Mouse (Mus musculus): ENCODE data around the gene 8030474K03Rik. TPM values are rescaled to one million over a fixed set of nuclear protein-coding genes. Genes with fewer than 3 reads are reported as not detected.
"Not testable (repeated sequence)": the region's sequence is repeated elsewhere in the genome, so short reads cannot be mapped to it uniquely, and the experiment has no call there.

The 8030474K03Rik gene
- total RNA-seq (2021), result not detected

DNA sequence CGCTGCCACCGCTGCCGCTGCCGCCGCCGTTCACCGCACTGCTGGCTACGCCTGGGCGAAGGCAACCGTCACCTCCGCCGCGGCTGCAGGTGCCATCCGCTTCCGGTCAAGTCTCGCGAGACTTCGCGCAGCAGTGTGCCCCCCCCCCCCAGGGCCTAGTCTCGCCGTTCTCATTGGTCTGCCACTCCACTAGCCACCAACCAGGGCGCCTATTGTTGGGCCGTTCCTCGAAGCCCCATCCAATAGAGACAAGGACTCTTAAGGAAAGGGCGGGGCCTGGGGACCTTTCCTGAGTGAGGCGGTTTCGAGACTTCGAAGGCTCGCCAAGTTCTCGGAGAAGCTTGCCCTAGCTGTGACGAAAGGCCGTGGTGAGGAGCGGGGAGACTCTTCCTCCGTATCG, at the start of gene 8030474K03Rik, which contains the start of gene Gm4779:
Gene 8030474K03Rik, plus strand, starts transcription at position 315 of the 400 bp plus-strand sequence.
Gene Gm4779, minus strand, starts transcription at position 82 of the 400 bp plus-strand sequence.
- intact Hi-C loops (cut with DNase I), result loop anchor here (5.0 kb wide), 1 partner anchor 273 kb away; no protein-coding TSS in a partner anchor
- no peak for DNase-seq (ENCODE audit: low spot score in 2 of 2)

DNA sequence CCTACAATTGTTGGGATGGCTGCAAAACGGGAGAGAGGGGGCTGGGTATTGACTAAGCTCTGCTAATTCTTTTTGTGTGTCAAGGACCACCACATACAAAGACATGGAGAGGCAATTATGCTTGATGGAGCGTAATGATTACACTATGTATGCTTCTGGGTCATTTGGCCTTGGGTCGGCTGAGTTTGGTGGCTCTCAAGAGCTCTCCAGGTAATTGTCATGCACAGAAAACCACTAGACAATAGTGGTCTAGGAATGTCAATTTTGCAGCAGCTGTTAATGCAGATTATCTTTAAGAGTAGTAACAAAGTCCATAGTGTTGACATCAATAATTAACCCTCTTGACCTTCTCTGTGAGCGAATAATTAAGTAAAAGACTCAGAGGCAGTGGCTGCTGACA, 44.3 kb upstream of the 8030474K03Rik start:
- DNase-seq (ENCODE audit: low spot score in 2 of 2), result no peak
- intact Hi-C loops (cut with DNase I), result no loop called here

DNA sequence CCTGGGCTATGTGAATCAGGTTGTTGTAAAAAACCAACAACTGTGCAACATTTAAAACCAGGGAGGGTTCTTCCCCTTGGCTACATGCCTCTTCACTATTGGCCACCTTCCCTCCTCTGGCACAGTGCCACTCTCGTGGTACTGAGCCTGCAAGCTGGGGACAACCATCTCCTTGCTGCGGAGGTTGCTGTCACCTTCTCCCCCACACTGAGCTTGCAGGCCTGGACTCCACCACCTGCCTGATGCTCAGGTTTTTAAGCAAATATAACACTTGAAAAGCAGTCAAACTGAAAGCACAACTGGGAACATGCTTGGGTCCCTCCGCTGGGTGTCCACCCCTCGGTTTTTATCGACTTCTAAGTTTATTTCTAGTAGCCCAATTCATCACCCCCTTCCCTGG, 40.0 kb upstream of the 8030474K03Rik start:
- DNase-seq (ENCODE audit: low spot score in 2 of 2), result peak; percentile 45 to 50
- intact Hi-C loops (cut with DNase I), result no loop called here

GRCm38 (mm10) chrX:101764621-101765020, 29.8 kb upstream of the 8030474K03Rik start:
- DNase-seq (ENCODE audit: low spot score in 2 of 2), result no peak
- intact Hi-C loops (cut with DNase I), result no loop called here

DNA sequence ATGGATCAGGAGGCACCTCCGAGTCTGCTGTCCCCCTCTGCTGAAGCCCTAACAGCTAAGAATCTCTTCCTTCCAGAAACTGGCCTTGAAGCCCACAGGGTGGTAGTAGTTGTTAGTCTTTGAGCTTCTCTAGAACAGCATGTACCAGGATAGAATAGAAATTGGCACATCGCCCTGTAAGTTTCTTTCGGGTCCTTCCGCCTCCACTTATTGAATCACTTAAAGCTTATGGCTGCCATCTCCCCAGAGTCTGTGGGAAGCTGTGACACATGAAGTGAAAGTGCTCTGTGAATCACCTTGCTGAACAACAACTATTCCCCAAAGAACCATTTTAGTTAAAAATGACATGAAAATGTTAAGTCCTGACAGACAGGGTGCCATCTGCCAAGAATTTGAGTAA, 29.3 kb upstream of the 8030474K03Rik start:
- intact Hi-C loops (cut with DNase I), result no loop called here
- DNase-seq (ENCODE audit: low spot score in 2 of 2), result peak; percentile 15 to 17

DNA sequence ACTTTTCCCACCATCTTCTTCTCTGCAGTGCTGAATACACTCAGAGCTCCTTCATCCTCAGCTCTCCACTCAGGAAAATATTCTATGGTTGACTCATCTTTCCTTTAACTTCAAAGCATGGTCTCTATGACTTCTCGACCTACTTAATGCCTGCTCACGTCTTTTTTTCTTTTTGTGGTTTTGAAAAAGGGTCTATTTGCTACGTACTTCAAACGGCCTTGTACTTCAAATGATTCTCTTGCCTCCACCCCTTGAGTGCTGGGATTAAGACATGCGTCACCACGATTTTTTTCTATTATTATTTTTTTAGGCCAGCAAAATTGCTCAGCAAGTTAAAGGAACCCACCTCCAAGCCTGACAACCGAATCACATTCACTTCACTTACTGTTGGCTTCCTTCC, 27.2 kb upstream of the 8030474K03Rik start:
- intact Hi-C loops (cut with DNase I), result no loop called here
- no peak for DNase-seq (ENCODE audit: low spot score in 2 of 2)

DNA sequence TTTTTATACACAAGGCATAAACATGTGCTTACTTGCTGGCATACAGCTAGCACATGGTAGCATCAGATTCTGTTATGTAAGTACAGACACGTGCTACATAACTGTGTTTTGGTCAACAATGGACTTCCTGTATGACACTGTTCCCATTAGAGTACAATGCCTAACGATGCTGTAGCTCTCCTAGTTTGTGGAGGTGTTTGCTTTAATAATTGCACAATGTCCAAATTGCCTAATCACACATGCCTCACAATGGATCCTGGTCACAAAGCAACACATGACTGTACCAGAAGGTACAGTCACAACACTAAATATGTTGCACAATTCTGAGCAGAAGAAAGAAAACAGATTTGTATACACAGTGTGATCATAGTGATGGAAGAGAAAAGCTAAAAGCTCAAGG, 25.0 kb upstream of the 8030474K03Rik start:
- no peak for DNase-seq (ENCODE audit: low spot score in 2 of 2)
- intact Hi-C loops (cut with DNase I), result no loop called here

DNA sequence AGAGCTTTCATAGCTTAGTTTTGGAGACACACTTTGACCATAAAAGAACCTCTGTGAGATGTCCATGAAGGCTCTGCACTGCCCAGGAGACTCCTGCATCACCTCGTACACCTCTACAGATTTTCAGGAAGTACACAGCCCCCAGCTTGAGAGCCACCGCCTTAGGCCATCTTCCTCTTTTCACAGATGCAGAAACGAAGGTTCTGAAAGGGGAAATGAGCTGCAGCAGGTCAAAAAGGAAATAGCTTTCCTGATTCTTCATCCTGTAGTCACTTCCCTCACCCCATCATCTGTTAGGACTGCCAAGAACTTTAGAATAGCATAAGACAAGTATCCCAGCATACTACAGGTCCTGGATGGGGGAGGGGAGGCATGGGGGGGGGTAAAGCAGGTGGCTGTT, 24.1 kb upstream of the 8030474K03Rik start:
- intact Hi-C loops (cut with DNase I), result loop anchor here (5.0 kb wide), 1 partner anchor 93 kb away; no protein-coding TSS in a partner anchor

GRCm38 (mm10) chrX:101772035-101772434, 22.4 kb upstream of the 8030474K03Rik start:
- intact Hi-C loops (cut with DNase I), result loop anchor here (5.0 kb wide), 1 partner anchor 95 kb away; no protein-coding TSS in a partner anchor
- peak; percentile 23 to 29 for DNase-seq (ENCODE audit: low spot score in 2 of 2)

More for the DNA sequence above, 24.1 kb upstream of the 8030474K03Rik start:
- no peak for DNase-seq (ENCODE audit: low spot score in 2 of 2)

DNA sequence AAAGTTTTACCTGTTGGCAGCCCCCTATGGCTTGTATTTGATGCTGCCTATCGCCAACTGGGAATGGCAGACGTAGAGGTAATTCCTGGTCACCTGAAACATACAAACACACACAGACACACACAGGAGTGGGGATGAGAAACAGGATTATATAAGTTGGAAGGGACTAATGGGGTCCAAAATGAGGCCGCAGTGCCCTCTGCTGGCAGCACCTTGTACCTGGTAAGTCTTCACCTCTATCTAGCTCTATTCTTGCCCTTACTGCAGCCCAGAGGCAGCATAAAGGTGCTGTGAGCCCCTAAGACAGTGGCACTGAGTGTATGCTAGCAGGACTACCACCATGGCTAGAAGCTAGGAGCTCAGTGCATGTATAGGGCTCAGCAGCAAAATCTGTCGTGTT, 2.9 kb upstream of the 8030474K03Rik start:
- peak; percentile 15 to 43 for DNase-seq (ENCODE audit: low spot score in 2 of 2)
- intact Hi-C loops (cut with DNase I), result loop anchor here (5.0 kb wide), 1 partner anchor 276 kb away; no protein-coding TSS in a partner anchor

GRCm38 (mm10) chrX:101805512-101805911, 11.1 kb downstream of the 8030474K03Rik start:
- intact Hi-C loops (cut with DNase I), result no loop called here

DNA sequence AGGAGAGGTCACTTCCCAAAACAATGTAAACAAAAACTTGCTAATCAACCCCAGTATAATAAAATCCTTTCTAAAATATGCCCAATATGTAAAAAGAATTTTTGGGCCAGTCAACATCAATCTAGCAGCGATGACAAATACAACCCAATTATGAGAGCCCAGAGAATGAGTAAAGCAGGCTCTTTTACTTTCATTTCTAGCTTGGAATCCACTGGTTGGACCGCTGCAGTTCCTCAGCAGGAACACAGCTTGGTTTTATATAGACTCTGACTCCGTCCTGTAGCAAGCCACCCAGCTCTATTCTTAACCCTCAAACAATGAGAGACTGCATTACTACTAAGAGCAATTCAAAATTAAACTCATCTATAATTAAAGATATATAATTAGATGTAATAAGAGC, 17.3 kb downstream of the 8030474K03Rik start:
- intact Hi-C loops (cut with DNase I), result loop anchor here (2.0 to 10.0 kb wide), 2 partner anchors 129 to 253 kb away; no protein-coding TSS in a partner anchor
- no peak for DNase-seq (ENCODE audit: low spot score in 2 of 2)

More at GRCm38 (mm10) chrX:101805512-101805911, 11.1 kb downstream of the 8030474K03Rik start:
- no peak for DNase-seq (ENCODE audit: low spot score in 2 of 2)

- no peak for DNase-seq (ENCODE audit: low spot score in 2 of 2)
- intact Hi-C loops (cut with DNase I), result loop anchor here (10.0 kb wide), 1 partner anchor 246 kb away; no protein-coding TSS in a partner anchor
Measured at GRCm38 (mm10) chrX:101819163-101819562, 24.7 kb downstream of the 8030474K03Rik start.

- intact Hi-C loops (cut with DNase I), result loop anchor here (10.0 kb wide), 1 partner anchor 245 kb away; no protein-coding TSS in a partner anchor
- not testable (repeated sequence) for DNase-seq (ENCODE audit: low spot score in 2 of 2)
Measured at GRCm38 (mm10) chrX:101819980-101820379, 25.5 kb downstream of the 8030474K03Rik start.

GRCm38 (mm10) chrX:101847191-101847795, 52.8 kb downstream of the 8030474K03Rik start:
- DNase-seq (ENCODE audit: low spot score in 2 of 2), result no peak
- intact Hi-C loops (cut with DNase I), result no loop called here

Other genes with a start within 250 kb of the 8030474K03Rik start
- gene Ogt, start 154.6 kb upstream of the 8030474K03Rik start, total RNA-seq (2021), result 100 to 1,000 TPM; 171 to 261 TPM
- not detected for gene Cxcr3, start 60.4 kb upstream of the 8030474K03Rik start, total RNA-seq (2021)
- under 1 TPM in 1 of 2 experiments, not detected in 1; 0.45 TPM for gene Gm4779, start 233 bp upstream of the 8030474K03Rik start, total RNA-seq (2021)
- gene Nhsl2, start 54.7 kb downstream of the 8030474K03Rik start, total RNA-seq (2021), result 10 to 100 TPM; 28.7 to 43.0 TPM